ENCODE assay signal across 23 mouse cellular contexts in the genomic region with DNA sequence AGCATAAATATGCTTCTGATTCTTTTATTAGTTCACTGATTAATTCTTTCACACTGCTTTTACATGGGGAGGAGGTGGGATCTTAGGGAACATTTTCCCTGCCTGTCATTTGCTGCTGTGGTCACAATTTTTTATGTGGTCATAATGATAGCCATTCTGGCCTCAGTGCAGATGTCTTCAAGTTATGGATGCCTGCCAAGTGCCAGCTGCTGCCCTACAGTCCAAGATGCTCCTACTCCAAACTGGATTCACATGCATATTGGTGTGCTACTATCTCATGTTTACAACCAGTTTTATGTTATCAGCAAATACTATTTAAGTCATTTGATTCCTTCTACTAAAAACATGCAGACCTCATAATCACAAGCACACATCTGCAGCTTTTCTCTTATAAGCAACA. TPM values are rescaled to one million over a fixed set of nuclear protein-coding genes. Genes with fewer than 3 reads are reported as not detected.
DNase-seq lines count a peak whose midpoint lies in the region; ATAC-seq and TF ChIP-seq lines count a peak whose summit lies in the region.
"Had no signal": no experiment of that assay in that cellular context is flagged by ENCODE, and none has a peak within 500 bp of the region (broad histone marks: within the 10 kb centered on the region; RNA-seq: fewer than 3 reads in every experiment).

No protein-coding gene starts in this region.

- H3K36me3 ChIP-seq in hindbrain, embryonic 14.5 days (replicated peaks; ENCODE audit: control insufficient read depth, insufficient read depth) = no peaks in the 10 kb centered on the region
- H3K36me3 ChIP-seq in hindbrain, embryonic 10.5 days = no peaks in the 10 kb centered on the region
- H3K36me3 ChIP-seq in myocyte (ENCODE audit: control insufficient read depth, insufficient read depth) = no peaks in the 10 kb centered on the region
- H3K36me3 ChIP-seq: embryonic facial prominence, embryonic 15.5 days; forebrain, embryonic 10.5 days; heart, embryonic 13.5 days; hindbrain, embryonic 13.5 days had no signal

- TF ChIP-seq POLR2A in myocyte (IDR thresholded peaks at IDR 0.05; ENCODE audit: insufficient read length, low read depth) = no peak

- H3K79me2 ChIP-seq in myocyte (ENCODE audit: control insufficient read depth, insufficient read depth) = no peaks in the 10 kb centered on the region

- intact Hi-C loops in left cerebral cortex, postnatal 4 days (cut with DNase I) = no loop called here
- intact Hi-C loops in left cerebral cortex, postnatal 14 days (cut with DNase I) = no loop called here

- H3K4me3 ChIP-seq in hindbrain, embryonic 14.5 days (replicated peaks; ENCODE audit: low read length) = no peak overlapping the region
- H3K4me3 ChIP-seq in hindbrain, embryonic 10.5 days = no peak overlapping the region
- H3K4me3 ChIP-seq in myocyte = no peak overlapping the region
- H3K4me3 ChIP-seq: embryonic facial prominence, embryonic 15.5 days; erythroblast, embryonic 14.5 days; forebrain, embryonic 10.5 days; heart, embryonic 13.5 days; hindbrain, embryonic 13.5 days had no signal

- no peak overlapping the region for H3K27ac ChIP-seq in hindbrain, embryonic 14.5 days
- H3K27ac ChIP-seq in hindbrain, embryonic 10.5 days = no peak overlapping the region
- H3K27ac ChIP-seq: embryonic facial prominence, embryonic 15.5 days; forebrain, embryonic 10.5 days; heart, embryonic 13.5 days; hindbrain, embryonic 13.5 days had no signal

- no peaks in the 10 kb centered on the region for H3K4me1 ChIP-seq in hindbrain, embryonic 14.5 days (replicated peaks; ENCODE audit: control insufficient read depth, insufficient read depth, low read length)
- no peaks in the 10 kb centered on the region for H3K4me1 ChIP-seq in hindbrain, embryonic 10.5 days (replicated peaks)
- H3K4me1 ChIP-seq: embryonic facial prominence, embryonic 15.5 days; forebrain, embryonic 10.5 days; hindbrain, embryonic 13.5 days had no signal

- no peaks in the 10 kb centered on the region for H3K27me3 ChIP-seq in hindbrain, embryonic 14.5 days (ENCODE audit: control insufficient read depth, insufficient read depth, low read length)
- no peaks in the 10 kb centered on the region for H3K27me3 ChIP-seq in hindbrain, embryonic 10.5 days (ENCODE audit: insufficient read depth, poor library complexity, severe bottlenecking)
- H3K27me3 ChIP-seq in myocyte (ENCODE audit: control insufficient read depth, insufficient read depth, insufficient read length) = no peaks in the 10 kb centered on the region
- H3K27me3 ChIP-seq: CH12.LX; embryonic facial prominence, embryonic 15.5 days; heart, embryonic 13.5 days; hindbrain, embryonic 13.5 days; Patski had no signal

- no peak overlapping the region for H3K4me2 ChIP-seq in hindbrain, embryonic 14.5 days (replicated peaks)
- no peak overlapping the region for H3K4me2 ChIP-seq in myocyte (ENCODE audit: low read depth)
- H3K4me2 ChIP-seq: embryonic facial prominence, embryonic 15.5 days; heart, embryonic 13.5 days; hindbrain, embryonic 13.5 days had no signal

- no peak for ATAC-seq in hindbrain, embryonic 14.5 days (ENCODE audit: low FRiP score)
- ATAC-seq: activated CD4-positive, CD25-positive, alpha-beta regulatory T cell, adult 4 months; forebrain, embryonic 14.5 days; Patski had no signal

- DNase-seq in hindbrain, embryonic 14.5 days (ENCODE audit: low spot score) = peak; percentile 26
- no peak for DNase-seq in hindbrain, embryonic 10.5 days (ENCODE audit: low spot score)
- DNase-seq in left cerebral cortex, postnatal 4 days = peak; percentile 55
- DNase-seq in left cerebral cortex, postnatal 14 days (ENCODE audit: low spot score in 2 of 2) = no peak
- DNase-seq in 3T3-L1 (ENCODE audit: low read depth, low spot score) = peak; percentile 41
- DNase-seq in spleen, adult 18-20 months = no peak
- DNase-seq: adrenal gland, adult 2 months; adrenal gland, postnatal 25 days; cerebellum, adult 18-20 months; cerebellum, adult 9-11 months; embryo, embryonic 11 days; gastrocnemius, postnatal 36 days; heart, postnatal 36 days had no signal

- H3K9ac ChIP-seq in hindbrain, embryonic 14.5 days = no peak overlapping the region
- H3K9ac ChIP-seq: embryonic facial prominence, embryonic 15.5 days; heart, embryonic 13.5 days; hindbrain, embryonic 13.5 days had no signal

- H3K9me3 ChIP-seq in hindbrain, embryonic 14.5 days (ENCODE audit: control insufficient read depth, low read length) = no peaks in the 10 kb centered on the region
- no peaks in the 10 kb centered on the region for H3K9me3 ChIP-seq in hindbrain, embryonic 10.5 days
- H3K9me3 ChIP-seq: embryonic facial prominence, embryonic 15.5 days; forebrain, embryonic 10.5 days; heart, embryonic 13.5 days; hindbrain, embryonic 13.5 days had no signal

- H3ac ChIP-seq in myocyte (ENCODE audit: control insufficient read depth, insufficient read length) = no peak overlapping the region

TF ChIP-seq in myocyte, 11 proteins besides CTCF, POLR2A, EP300 and RAD21:
- peak in 2 of 3 experiments; percentile 34 to 35 for TF ChIP-seq MYOG (IDR thresholded peaks at IDR 0.05; ENCODE audit: control insufficient read depth in 1 of 3, insufficient read depth in 1 of 3, insufficient read length in 2 of 3, low read depth in 2 of 3)
- TF ChIP-seq MYOD1 (IDR thresholded peaks at IDR 0.05; ENCODE audit: control insufficient read depth in 1 of 3, insufficient read length in 2 of 3, low read depth in 2 of 3) = peak in 2 of 3 experiments; percentile 67 to 71
- no peak for TF ChIP-seq REST (IDR thresholded peaks at IDR 0.05; ENCODE audit: insufficient read depth, insufficient read length)
- TF ChIP-seq SRF (IDR thresholded peaks at IDR 0.05; ENCODE audit: control insufficient read depth, insufficient read length, low read depth) = no peak
- TF ChIP-seq TCF12 (IDR thresholded peaks at IDR 0.05; ENCODE audit: insufficient read depth, poor library complexity, severe bottlenecking) = no peak
- no peak for TF ChIP-seq USF1 (IDR thresholded peaks at IDR 0.05; ENCODE audit: low read depth)
- TF ChIP-seq MAX (IDR thresholded peaks at IDR 0.05; ENCODE audit: low read depth) = no peak

RNA-seq across cellular contexts. Expression of a gene that starts 51.6 kb away (rescaled TPM):
- 0.56 and 0.67 TPM in 2 replicates for polyA plus RNA-seq in hindbrain, embryonic 14.5 days (2014; fragmentation: Nextera tagmentation; extraction: Ambion mirVana)
- 1.2 and 1.6 TPM in 2 replicates for polyA plus RNA-seq in hindbrain, embryonic 10.5 days (2016; fragmentation: Nextera tagmentation; extraction: Ambion mirVana)
- total RNA-seq in left cerebral cortex, postnatal 4 days (2021) = 1 to 10 TPM; 5.8 TPM
- total RNA-seq in left cerebral cortex, postnatal 14 days (2021) = 10 to 100 TPM; 27.7 to 31.2 TPM
- polyA plus RNA-seq in myocyte (2012; fragmentation: generic; extraction: Trizol) = 1.9 TPM

Comparison
In these comparisons a context has a peak if more than half of its experiments do, and no peak if none do; other contexts are left out.
1. DNase-seq: peak in hindbrain, embryonic 14.5 days (single experiment), left cerebral cortex, postnatal 4 days (single experiment) and 3T3-L1 (single experiment); none in hindbrain, embryonic 10.5 days (single experiment), left cerebral cortex, postnatal 14 days (0 of 2) and spleen, adult 18-20 months (0 of 2).